Mouse (Mus musculus): Measurements from ENCODE around the gene Lrmda.

GRCm38 (mm10) chr14:22364010-22364748 lies 344.7 kb downstream of the Lrmda start:
- no peak for TF ChIP-seq POLR2A (IDR thresholded peaks at IDR 0.05; ENCODE audit: extremely low read depth, insufficient read depth, low read length)
- TF ChIP-seq CTCF (IDR thresholded peaks at IDR 0.05; ENCODE audit: low read depth, low read length): no peak

Measured in liver, adult 2 months (tissue).